Mouse (Mus musculus) kidney, postnatal 0 days (tissue): ENCODE measurements around the gene Gpr141. TPM values are rescaled to one million over a fixed set of nuclear protein-coding genes. Genes with fewer than 3 reads are reported as not detected.
A peak's percentile ranks its signal among the peaks of the same experiment; 100 is the strongest.

Experiments
- ATAC-seq: fragments of 200-750 bp; cut with Nextera tagmentation; replicated peaks from 2 replicates; pipeline ENCODE4 v1.8.0; 2017; ENCODE audit warnings: low read depth, moderate number of reproducible peaks, moderate TSS enrichment, moderate library complexity; ENCODE audit not compliant: low FRiP score
- DNase-seq: peaks from one replicate; pipeline ENCODE4 v3.0.0-alpha.2; 2016; ENCODE audit warnings: low spot score
- H3K27ac ChIP-seq: fragments of 300-500 bp; sonication (generic); 2 replicates; pipeline ENCODE4 v1.5.1; 2014; ENCODE audit warnings: mild to moderate bottlenecking
- H3K27me3 ChIP-seq: fragments of 300-500 bp; sonication (generic); 2 replicates; pipeline ENCODE4 v1.6.1; 2014; ENCODE audit warnings: low read length, mixed read lengths; ENCODE audit not compliant: insufficient read depth
- H3K36me3 ChIP-seq: fragments of 300-500 bp; sonication (generic); 2 replicates; pipeline ENCODE4 v1.6.1; 2014; ENCODE audit warnings: low read length, mixed read lengths; ENCODE audit not compliant: insufficient read depth
- H3K4me1 ChIP-seq: fragments of 300-500 bp; sonication (generic); replicated peaks from 2 replicates; pipeline ENCODE4 v1.6.1; 2014; ENCODE audit warnings: antibody characterized with exemption, low read length, mixed read lengths; ENCODE audit not compliant: insufficient read depth
- H3K4me2 ChIP-seq: fragments of 300-500 bp; sonication (generic); 2 replicates; pipeline ENCODE4 v1.6.1; 2014; ENCODE audit warnings: mild to moderate bottlenecking, low read length, moderate library complexity, mixed read lengths
- H3K4me3 ChIP-seq: fragments of 300-500 bp; sonication (generic); replicated peaks from 2 replicates; pipeline ENCODE4 v1.5.1; 2014; ENCODE audit warnings: low read depth, low read length
- H3K9ac ChIP-seq: fragments of 300-500 bp; sonication (generic); 2 replicates; pipeline ENCODE4 v1.6.1; 2014; ENCODE audit warnings: low read depth, low read length
- H3K9me3 ChIP-seq: fragments of 300-500 bp; sonication (generic); replicated peaks from 2 replicates; pipeline ENCODE4 v1.6.1; 2016; ENCODE audit warnings: low read length, inconsistent platforms, mixed read lengths
- CTCF ChIP-seq: IDR thresholded peaks from 2 replicates; pipeline ENCODE4 v1.5.1; 2016; ENCODE audit warnings: antibody characterized with exemption, low read depth, mild to moderate bottlenecking, moderate library complexity
- WGBS: fragments of 180-500 bp; shearing (Covaris S2); extraction: QIAGEN DNeasy Blood & Tissue Kit; methylation state at CpG from one replicate; pipeline ENCODE4 v1.1.7; 2014; 5-methylcytosine and 5-hydroxymethylcytosine counted together
- polyA plus RNA-seq: library from polyadenylated mRNA; unstranded; fragments of >200 nt; fragmentation: Nextera tagmentation; extraction: Ambion mirVana; gene quantifications from 2 replicates; pipeline ENCODE4 v1.2.1, GENCODE M21; 2015

Gene Gpr141
- polyA plus RNA-seq, result 0.13 and 0.32 TPM in 2 replicates

DNA sequence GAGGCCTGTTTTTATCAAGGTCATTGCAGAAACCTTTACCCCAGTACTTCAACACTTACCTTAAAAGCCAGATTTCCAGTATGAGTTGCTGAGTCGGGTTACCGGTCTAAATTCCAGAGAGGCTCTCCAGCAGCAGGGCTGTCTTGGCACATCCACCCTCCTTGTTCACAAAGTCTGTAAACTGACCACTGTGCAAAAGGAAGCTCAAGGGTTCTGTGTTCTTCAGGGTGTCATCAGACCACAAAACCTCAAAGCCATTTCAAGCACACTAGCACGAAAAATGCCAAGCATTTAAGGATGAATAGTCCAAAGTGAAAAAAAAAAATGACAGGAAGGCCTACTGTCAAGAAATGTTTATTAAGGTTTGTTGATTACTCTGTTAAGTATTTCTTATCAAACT is at the start of gene Gpr141:
Gene Gpr141 (minus strand): TSS at position 187 of the 400 bp plus-strand sequence.
- no peaks in the 10 kb centered on the region for H3K27me3 ChIP-seq
- H3K9ac ChIP-seq, result no peak within 1 kb of the TSS
- no peak for ATAC-seq
- H3K4me1 ChIP-seq, result no peaks in the 10 kb centered on the region
- 56% methylated on average over 3 of the region's 3 CpGs for WGBS
- no peak within 1 kb of the TSS for H3K27ac ChIP-seq
- H3K4me3 ChIP-seq, result no peak within 1 kb of the TSS
- no peak for TF ChIP-seq CTCF
- H3K36me3 ChIP-seq, result no peaks in the 10 kb centered on the region
- H3K9me3 ChIP-seq, result no peaks in the 10 kb centered on the region
- no peak within 1 kb of the TSS for H3K4me2 ChIP-seq
- no peak for DNase-seq

GRCm38 (mm10) chr13:19864241-19864640 is 40.2 kb upstream of the Gpr141 start:
- H3K9me3 ChIP-seq, result no peaks in the 10 kb centered on the region
- DNase-seq, result no peak
- H3K27ac ChIP-seq, result no peak overlapping the region
- no peak overlapping the region for H3K4me3 ChIP-seq
- H3K4me1 ChIP-seq, result no peaks in the 10 kb centered on the region
- H3K27me3 ChIP-seq, result no peaks in the 10 kb centered on the region
- no peak overlapping the region for H3K4me2 ChIP-seq
- no peak for TF ChIP-seq CTCF
- ATAC-seq, result no peak
- no peak overlapping the region for H3K9ac ChIP-seq
- H3K36me3 ChIP-seq, result no peaks in the 10 kb centered on the region

DNA sequence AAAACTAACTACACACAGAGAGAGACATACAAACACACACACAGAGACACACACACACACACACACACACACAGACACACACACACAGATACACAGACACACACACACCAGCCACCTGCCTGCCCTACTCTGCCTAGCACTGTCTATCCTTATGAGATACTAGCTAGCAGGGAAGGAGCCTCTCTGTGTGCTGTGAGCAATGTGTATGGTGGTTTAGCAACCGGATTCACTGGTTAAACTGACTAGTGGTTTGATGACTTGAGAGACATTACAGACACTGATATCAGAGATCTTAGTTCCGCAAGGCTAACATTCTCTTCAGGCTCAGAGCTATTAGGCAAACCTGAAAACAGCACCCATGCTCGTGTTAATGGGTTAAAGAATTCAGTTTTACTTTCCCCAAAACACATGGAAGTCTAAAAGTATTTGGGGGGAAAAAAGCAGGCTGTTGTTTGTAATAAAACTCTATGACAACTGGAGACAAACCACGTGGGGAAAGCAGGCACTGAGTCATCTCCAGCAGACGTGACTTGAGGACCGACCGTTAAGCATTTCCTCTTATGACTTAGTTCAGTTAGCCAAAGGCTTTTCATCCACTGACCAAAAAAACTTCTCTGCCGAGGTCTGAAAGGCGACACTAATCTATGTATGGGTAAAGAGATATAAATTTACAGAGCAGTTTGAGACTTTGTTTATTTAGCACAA is 30.7 kb upstream of the Gpr141 start:
- DNase-seq (peak; percentile 39), ATAC-seq (no peak)
- Histone ChIP-seq H3K27ac (no peak overlapping the region), H3K4me3 (no peak overlapping the region), H3K36me3 (no peaks in the 10 kb centered on the region), H3K9me3 (no peaks in the 10 kb centered on the region), H3K4me1 (no peaks in the 10 kb centered on the region), H3K9ac (no peak overlapping the region), H3K4me2 (no peak overlapping the region), H3K27me3 (no peaks in the 10 kb centered on the region)
- TF ChIP-seq CTCF, result no peak
- 54% methylated on average over 9 of the region's 9 CpGs for WGBS

- DNase-seq (peak; percentile 10), ATAC-seq (no peak)
- no peaks in the 10 kb centered on the region for H3K9me3 ChIP-seq
- no peak for TF ChIP-seq CTCF
- H3K9ac ChIP-seq, result no peak overlapping the region
- no peak overlapping the region for H3K4me2 ChIP-seq
- H3K27me3 ChIP-seq, result no peaks in the 10 kb centered on the region
- no peaks in the 10 kb centered on the region for H3K36me3 ChIP-seq
- no peaks in the 10 kb centered on the region for H3K4me1 ChIP-seq
- H3K4me3 ChIP-seq, result no peak overlapping the region
- no peak overlapping the region for H3K27ac ChIP-seq
- 32% methylated on average over 2 of the region's 2 CpGs for WGBS
Observed at GRCm38 (mm10) chr13:19854049-19854448, 30.0 kb upstream of the Gpr141 start.

DNA sequence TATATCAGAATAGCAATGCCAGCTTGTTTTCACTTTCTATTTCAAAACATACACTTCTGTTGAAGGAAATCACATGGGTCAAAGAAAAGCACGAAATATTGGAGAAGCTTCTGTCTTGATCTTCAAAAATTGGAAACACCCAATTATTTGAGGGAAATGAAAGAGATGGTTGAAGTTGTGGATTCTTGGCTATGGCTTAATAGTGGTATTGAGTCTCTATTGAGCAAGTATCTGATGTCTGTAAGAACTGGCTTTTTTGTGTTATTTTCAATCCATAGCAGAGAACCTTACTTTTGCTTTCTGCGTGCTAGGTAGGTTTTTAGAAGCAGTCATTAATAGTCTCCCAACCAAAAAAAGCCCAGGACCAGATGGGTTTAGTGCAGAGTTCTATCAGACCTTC is 19.4 kb upstream of the Gpr141 start:
- Histone ChIP-seq H3K4me3 (no peak overlapping the region), H3K4me1 (no peaks in the 10 kb centered on the region), H3K27me3 (no peaks in the 10 kb centered on the region), H3K9me3 (no peaks in the 10 kb centered on the region), H3K36me3 (no peaks in the 10 kb centered on the region), H3K4me2 (no peak overlapping the region), H3K9ac (no peak overlapping the region), H3K27ac (no peak overlapping the region)
- TF ChIP-seq CTCF, result no peak
- no peak for ATAC-seq
- DNase-seq, result no peak
- WGBS, result 91% methylated on average over 2 of the region's 2 CpGs

DNA sequence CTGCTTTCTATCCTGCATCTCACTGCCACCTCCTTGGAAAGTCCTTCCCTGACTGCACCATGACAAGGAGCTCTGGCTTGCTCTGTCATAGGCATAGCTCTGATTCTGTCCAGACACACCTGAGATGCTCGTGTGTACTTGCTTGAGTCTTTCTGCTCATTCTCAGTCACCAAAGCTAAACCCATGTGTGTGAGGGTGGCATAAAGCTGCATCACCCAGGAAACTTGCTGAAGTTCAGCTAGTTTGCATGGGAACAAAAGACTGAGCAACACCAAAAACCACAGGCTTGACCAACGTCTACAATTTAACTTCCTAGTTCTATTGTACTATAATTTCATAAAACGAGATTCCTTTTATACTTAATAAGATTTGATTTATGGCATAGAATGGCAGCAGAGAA is 18.6 kb upstream of the Gpr141 start:
- no peak overlapping the region for H3K4me3 ChIP-seq
- 69% methylated on average over 3 of the region's 3 CpGs for WGBS
- H3K4me2 ChIP-seq, result no peak overlapping the region
- H3K4me1 ChIP-seq, result no peaks in the 10 kb centered on the region
- no peak overlapping the region for H3K9ac ChIP-seq
- no peaks in the 10 kb centered on the region for H3K9me3 ChIP-seq
- TF ChIP-seq CTCF, result no peak
- no peaks in the 10 kb centered on the region for H3K27me3 ChIP-seq
- no peak for DNase-seq
- ATAC-seq, result no peak
- H3K36me3 ChIP-seq, result no peaks in the 10 kb centered on the region
- no peak overlapping the region for H3K27ac ChIP-seq

DNA sequence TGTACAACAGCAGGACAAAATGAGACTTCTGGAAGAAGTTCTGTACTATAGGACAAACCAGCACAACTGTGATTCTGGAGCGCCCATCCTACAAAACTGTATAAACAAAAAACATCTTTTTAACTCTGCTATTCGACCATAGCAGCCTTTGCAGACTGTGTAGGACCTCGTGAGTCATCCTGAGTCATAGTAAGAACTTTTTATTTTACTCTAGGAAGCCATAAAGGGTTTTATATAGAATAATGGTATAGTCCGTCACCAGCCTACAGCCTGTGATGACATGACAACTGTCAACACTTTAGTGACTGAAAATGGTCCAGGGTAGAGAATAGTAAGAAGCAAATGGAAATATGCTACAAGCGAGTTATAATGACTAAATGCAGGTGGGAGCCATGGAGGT is 17.6 kb upstream of the Gpr141 start:
- ATAC-seq, result no peak
- no peaks in the 10 kb centered on the region for H3K36me3 ChIP-seq
- no peak for DNase-seq
- H3K9me3 ChIP-seq, result no peaks in the 10 kb centered on the region
- 78% methylated on average over 5 of the region's 5 CpGs for WGBS
- TF ChIP-seq CTCF, result no peak
- H3K9ac ChIP-seq, result no peak overlapping the region
- H3K4me3 ChIP-seq, result no peak overlapping the region
- no peaks in the 10 kb centered on the region for H3K27me3 ChIP-seq
- no peak overlapping the region for H3K27ac ChIP-seq
- H3K4me2 ChIP-seq, result no peak overlapping the region
- no peaks in the 10 kb centered on the region for H3K4me1 ChIP-seq
